Mouse (Mus musculus) stomach, embryonic 16.5 days (tissue): ENCODE measurements at regions not wholly inside any gene's neighbourhood (a gene's known extent, or its start where the extent isn't known, plus 50 kb on each side); places are given as distances from the start of the nearest gene placed in this dataset.

Experiments
- ATAC-seq: fragments of 200-750 bp; cut with Nextera tagmentation; 2 replicates; pipeline ENCODE4 v1.8.0; 2017; ENCODE audit warnings: moderate number of reproducible peaks, moderate TSS enrichment; ENCODE audit not compliant: insufficient read depth, low FRiP score
- H3K27ac ChIP-seq: fragments of 300-500 bp; sonication (generic); 2 replicates; pipeline ENCODE4 v1.5.1; 2014; ENCODE audit warnings: low read length
- H3K27me3 ChIP-seq: fragments of 300-500 bp; sonication (generic); 2 replicates; pipeline ENCODE4 v1.6.1; 2014; ENCODE audit warnings: low read length, control low read depth, mixed read lengths; ENCODE audit not compliant: control insufficient read depth, insufficient read depth
- H3K36me3 ChIP-seq: fragments of 300-500 bp; sonication (generic); 2 replicates; pipeline ENCODE4 v1.6.1; 2014; ENCODE audit warnings: low read length; ENCODE audit not compliant: control insufficient read depth, insufficient read depth
- H3K4me1 ChIP-seq: fragments of 300-500 bp; sonication (generic); 2 replicates; pipeline ENCODE4 v1.6.1; 2014; ENCODE audit warnings: low read length, control low read depth, mixed read lengths; ENCODE audit not compliant: control insufficient read depth, insufficient read depth
- H3K4me2 ChIP-seq: fragments of 300-500 bp; sonication (generic); 2 replicates; pipeline ENCODE4 v1.6.1; 2014; ENCODE audit warnings: low read depth, low read length, mixed read lengths
- H3K4me3 ChIP-seq: fragments of 300-500 bp; sonication (generic); replicated peaks from 2 replicates; pipeline ENCODE4 v1.5.1; 2014; ENCODE audit warnings: mild to moderate bottlenecking, low read length
- H3K9ac ChIP-seq: fragments of 300-500 bp; sonication (generic); 2 replicates; pipeline ENCODE4 v1.6.1; 2014; ENCODE audit warnings: low read length
- H3K9me3 ChIP-seq: fragments of 300-500 bp; sonication (generic); replicated peaks from 2 replicates; pipeline ENCODE4 v1.6.1; 2016; ENCODE audit warnings: low read length, control low read depth; ENCODE audit not compliant: control insufficient read depth
- WGBS: fragments of 180-500 bp; shearing (Covaris S2); extraction: QIAGEN DNeasy Blood & Tissue Kit; methylation state at CpG from one replicate; pipeline ENCODE4 v1.1.7; 2014; 5-methylcytosine and 5-hydroxymethylcytosine counted together

GRCm38 (mm10) chr5:111538560-111539450 is 121.6 kb downstream of the Mn1 start:
- Histone ChIP-seq H3K4me2 (no peak overlapping the region), H3K9me3 (no peaks in the 10 kb centered on the region), H3K9ac (0 out of 2 replicates have a peak overlapping the region, but pooled peaks have one; percentile 15), H3K27ac (no peak overlapping the region), H3K4me1 (peaks cover 5% of the 10 kb centered on the region; the same call in 1 of the 2 replicates), H3K4me3 (no peak overlapping the region), H3K36me3 (no peaks in the 10 kb centered on the region), H3K27me3 (no peaks in the 10 kb centered on the region)
- WGBS: 73% methylated on average over 13 of the region's 13 CpGs
- no peak for ATAC-seq

- ATAC-seq: no peak
- 10% methylated on average over 3 of the region's 3 CpGs for WGBS
- no peak overlapping the region for H3K4me3 ChIP-seq
- H3K36me3 ChIP-seq: no peaks in the 10 kb centered on the region
- H3K27me3 ChIP-seq: no peaks in the 10 kb centered on the region
- no peaks in the 10 kb centered on the region for H3K9me3 ChIP-seq
- H3K4me1 ChIP-seq: peaks cover 5% of the 10 kb centered on the region; the same call in 1 of the 2 replicates
- no peak overlapping the region for H3K4me2 ChIP-seq
- H3K9ac ChIP-seq: no peak overlapping the region
- no peak overlapping the region for H3K27ac ChIP-seq
These were observed 123.3 kb downstream of the Mn1 start for GRCm38 (mm10) chr5:111540486-111540885.

GRCm38 (mm10) chr5:111542077-111542476 is 124.9 kb downstream of the Mn1 start:
- H3K27me3 ChIP-seq: no peaks in the 10 kb centered on the region
- no peak overlapping the region for H3K4me3 ChIP-seq
- H3K36me3 ChIP-seq: no peaks in the 10 kb centered on the region
- WGBS: 82% methylated on average over 3 of the region's 3 CpGs
- H3K4me2 ChIP-seq: no peak overlapping the region
- H3K27ac ChIP-seq: no peak overlapping the region
- H3K4me1 ChIP-seq: no peaks in the 10 kb centered on the region
- no peak overlapping the region for H3K9ac ChIP-seq
- no peak; the same call in 1 of the 2 replicates for ATAC-seq
- no peaks in the 10 kb centered on the region for H3K9me3 ChIP-seq

GRCm38 (mm10) chr5:111543721-111544495 is 126.7 kb downstream of the Mn1 start:
- H3K9ac ChIP-seq: no peak overlapping the region
- 75% methylated on average over 9 of the region's 9 CpGs for WGBS

GRCm38 (mm10) chr5:111553471-111554382 is 136.6 kb downstream of the Mn1 start:
- peaks cover 3% of the 10 kb centered on the region; the same call in 1 of the 2 replicates for H3K27me3 ChIP-seq
- no peak overlapping the region for H3K27ac ChIP-seq
- H3K36me3 ChIP-seq: no peaks in the 10 kb centered on the region
- H3K4me1 ChIP-seq: peaks cover 22% of the 10 kb centered on the region
- H3K9me3 ChIP-seq: no peaks in the 10 kb centered on the region
- H3K4me2 ChIP-seq: no peak overlapping the region
- H3K4me3 ChIP-seq: no peak overlapping the region
- 70% methylated on average over 16 of the region's 16 CpGs for WGBS
- ATAC-seq: no peak
- no peak overlapping the region for H3K9ac ChIP-seq

More at GRCm38 (mm10) chr5:111543721-111544495, 126.7 kb downstream of the Mn1 start:
- Histone ChIP-seq H3K9me3 (no peaks in the 10 kb centered on the region), H3K4me2 (no peak overlapping the region), H3K27me3 (no peaks in the 10 kb centered on the region), H3K27ac (no peak overlapping the region), H3K4me1 (no peaks in the 10 kb centered on the region), H3K36me3 (no peaks in the 10 kb centered on the region), H3K4me3 (no peak overlapping the region)
- no peak for ATAC-seq

GRCm38 (mm10) chr5:111554551-111555311 is 137.6 kb downstream of the Mn1 start:
- ATAC-seq: peak; percentile 67; the same call in 1 of the 2 replicates
- Histone ChIP-seq H3K27me3 (peaks cover 2% of the 10 kb centered on the region; the same call in 1 of the 2 replicates), H3K4me3 (no peak overlapping the region), H3K36me3 (no peaks in the 10 kb centered on the region), H3K9me3 (no peaks in the 10 kb centered on the region), H3K4me1 (peaks cover 22% of the 10 kb centered on the region), H3K27ac (peak overlapping the region; percentile 50), H3K4me2 (0 out of 2 replicates have a peak overlapping the region, but pooled peaks have one; percentile 19), H3K9ac (peak overlapping the region; percentile 60)
- WGBS: 22% methylated on average over 24 of the region's 24 CpGs

GRCm38 (mm10) chr5:111555312-111555957 is 138.3 kb downstream of the Mn1 start:
- Histone ChIP-seq H3K4me1 (peaks cover 22% of the 10 kb centered on the region), H3K27me3 (no peaks in the 10 kb centered on the region), H3K4me3 (no peak overlapping the region), H3K9ac (peak overlapping the region; percentile 60; the same call in 1 of the 2 replicates), H3K36me3 (no peaks in the 10 kb centered on the region), H3K9me3 (no peaks in the 10 kb centered on the region), H3K4me2 (no peak overlapping the region), H3K27ac (peak overlapping the region; percentile 50)
- WGBS: 6% methylated on average over 4 of the region's 5 CpGs
- ATAC-seq: peak; percentile 29; the same call in 1 of the 2 replicates
